Mouse (Mus musculus) bone marrow macrophage, adult 2 months (primary cell): ENCODE measurements at regions not wholly inside any gene's neighbourhood (a gene's known extent, or its start where the extent isn't known, plus 50 kb on each side); places are given as distances from the start of the nearest gene placed in this dataset.

Source experiments
- CTCF ChIP-seq: IDR thresholded peaks from 2 replicates; pipeline ENCODE4 v1.5.1; 2012; ENCODE audit warnings: low read depth, mild to moderate bottlenecking, low read length, moderate library complexity
- POLR2A ChIP-seq: IDR thresholded peaks from 2 replicates; pipeline ENCODE4 v1.6.1; 2012; ENCODE audit warnings: mild to moderate bottlenecking, low read depth, low read length, borderline replicate concordance

DNA sequence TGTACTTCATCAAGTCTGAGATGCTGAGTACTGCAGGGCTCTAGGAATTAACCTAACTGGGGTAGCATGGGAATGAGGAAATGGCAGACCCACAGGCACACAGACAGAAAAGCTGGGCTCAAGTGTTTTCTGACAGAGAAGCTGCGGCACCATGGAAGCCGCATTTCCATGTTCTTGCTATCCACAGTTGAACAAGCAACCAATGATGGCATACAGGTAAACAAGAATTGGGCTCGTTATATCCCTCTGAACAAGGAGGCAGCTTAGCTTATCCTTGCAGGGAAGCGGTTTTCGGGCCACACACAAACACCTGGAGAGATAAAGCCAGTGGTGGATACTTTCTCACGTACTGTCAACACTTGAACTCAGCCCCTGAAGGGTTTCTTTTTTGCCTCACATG, 246.4 kb upstream of the Hs6st1 start:
- TF ChIP-seq POLR2A (no peak), CTCF (no peak)
